In the genomic region with DNA sequence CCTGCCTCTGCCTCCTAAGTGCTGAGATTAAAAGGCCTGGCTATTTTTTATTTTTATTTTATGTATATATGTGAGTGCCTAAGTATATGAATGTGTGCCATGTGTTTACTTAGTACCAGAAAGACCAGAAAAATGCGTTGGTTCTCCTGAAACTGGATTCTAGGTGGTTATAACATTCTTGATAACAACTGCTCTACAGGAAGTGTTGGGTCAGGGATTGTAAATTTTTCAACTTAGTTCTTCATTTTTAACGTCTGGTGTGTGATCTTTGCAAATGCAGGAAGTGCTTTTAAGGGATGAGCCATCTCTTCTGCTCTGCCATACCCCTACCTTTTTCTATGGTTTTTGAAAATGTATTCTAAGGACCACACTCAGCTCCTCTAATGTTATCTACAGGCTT, we compare ENCODE assay signal across 28 mouse cellular contexts. TPM values are rescaled to one million over a fixed set of nuclear protein-coding genes. Genes with fewer than 3 reads are reported as not detected.
"Had no signal": no experiment of that assay in that cellular context is flagged by ENCODE, and none has a peak within 500 bp of the region (broad histone marks: within the 10 kb centered on the region; RNA-seq: fewer than 3 reads in every experiment).

No protein-coding gene starts in this region.

- H3K4me3 ChIP-seq: embryonic facial prominence, embryonic 10.5 days; embryonic facial prominence, embryonic 12.5 days; embryonic facial prominence, embryonic 13.5 days; embryonic facial prominence, embryonic 15.5 days; erythroblast, embryonic 14.5 days; forebrain, embryonic 10.5 days; forebrain, embryonic 12.5 days; forebrain, embryonic 13.5 days; forebrain, embryonic 15.5 days; gastrocnemius, adult 2 months; heart, adult 2 months had no signal

- H3K4me2 ChIP-seq: embryonic facial prominence, embryonic 12.5 days; embryonic facial prominence, embryonic 13.5 days; embryonic facial prominence, embryonic 15.5 days; forebrain, embryonic 12.5 days; forebrain, embryonic 13.5 days; forebrain, embryonic 15.5 days had no signal

- H3K9me3 ChIP-seq: embryonic facial prominence, embryonic 10.5 days; embryonic facial prominence, embryonic 12.5 days; embryonic facial prominence, embryonic 13.5 days; embryonic facial prominence, embryonic 15.5 days; forebrain, embryonic 10.5 days; forebrain, embryonic 12.5 days; forebrain, embryonic 13.5 days; forebrain, embryonic 15.5 days had no signal

- H3K9ac ChIP-seq: embryonic facial prominence, embryonic 12.5 days; embryonic facial prominence, embryonic 13.5 days; embryonic facial prominence, embryonic 15.5 days; forebrain, embryonic 12.5 days; forebrain, embryonic 13.5 days; forebrain, embryonic 15.5 days; forebrain, postnatal 0 days had no signal

- H3K27me3 ChIP-seq: embryonic facial prominence, embryonic 12.5 days; embryonic facial prominence, embryonic 13.5 days; embryonic facial prominence, embryonic 15.5 days; forebrain, embryonic 12.5 days; forebrain, embryonic 13.5 days; forebrain, embryonic 15.5 days had no signal

- H3K4me1 ChIP-seq: embryonic facial prominence, embryonic 10.5 days; embryonic facial prominence, embryonic 12.5 days; embryonic facial prominence, embryonic 13.5 days; embryonic facial prominence, embryonic 15.5 days; forebrain, embryonic 10.5 days; forebrain, embryonic 12.5 days; forebrain, embryonic 13.5 days; forebrain, embryonic 15.5 days had no signal

- ATAC-seq: forebrain, embryonic 13.5 days; forebrain, embryonic 14.5 days; forebrain, embryonic 15.5 days; forebrain, embryonic 16.5 days; forebrain, postnatal 0 days had no signal

- H3K27ac ChIP-seq: embryonic facial prominence, embryonic 10.5 days; embryonic facial prominence, embryonic 12.5 days; embryonic facial prominence, embryonic 13.5 days; embryonic facial prominence, embryonic 15.5 days; forebrain, embryonic 10.5 days; forebrain, embryonic 12.5 days; forebrain, embryonic 13.5 days; forebrain, embryonic 15.5 days; gastrocnemius, adult 2 months; heart, adult 2 months had no signal

- DNase-seq: cerebellum, adult 9-10 months; cerebellum, adult 9-11 months; cerebellum, postnatal 10 days; cerebellum, postnatal 14 days; cerebellum, postnatal 25 days; cerebellum, postnatal 36 days; embryo, embryonic 11 days; forebrain, postnatal 0 days; gastrocnemius, adult 2 months; gastrocnemius, postnatal 10 days; gastrocnemius, postnatal 14 days; gastrocnemius, postnatal 25 days; gastrocnemius, postnatal 36 days; heart, adult 18-20 months; heart, adult 2 months had no signal

RNA-seq across cellular contexts. Expression of a gene that starts 12.6 kb away (rescaled TPM):
- total RNA-seq: common myeloid progenitor, adult 5-6 weeks; granulocyte monocyte progenitor cell, adult 5-6 weeks had no signal
- polyA plus RNA-seq: erythroblast, embryonic 14.5 days had no signal
